Mouse (Mus musculus): ENCODE measurements around the gene Olfr1191-ps1.
"Not testable (repeated sequence)": the region's sequence is repeated elsewhere in the genome, so short reads cannot be mapped to it uniquely, and the experiment has no call there.

The Olfr1191-ps1 gene

DNA sequence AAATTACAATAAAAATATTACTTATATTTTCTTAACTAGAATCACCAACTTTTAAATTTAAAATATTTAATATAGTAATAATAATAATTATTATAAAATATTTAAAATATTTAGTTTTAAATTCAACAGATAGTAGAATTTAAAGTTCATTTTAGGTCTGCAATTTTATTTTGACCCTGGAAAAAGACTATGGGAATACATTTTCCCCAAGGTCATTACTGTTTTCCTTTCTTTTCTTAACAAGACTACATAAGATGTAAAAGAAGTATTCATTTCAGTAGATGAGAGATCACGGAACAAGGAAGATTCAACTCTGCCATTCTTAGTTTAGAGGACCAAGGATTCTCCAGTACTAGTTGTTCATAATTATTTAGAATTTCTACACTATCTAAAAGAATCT is at the start of gene Olfr1191-ps1:
Gene Olfr1191-ps1 (plus strand): TSS at position 301 of the 400 bp plus-strand sequence.
- not testable (repeated sequence) for DNase-seq

DNA sequence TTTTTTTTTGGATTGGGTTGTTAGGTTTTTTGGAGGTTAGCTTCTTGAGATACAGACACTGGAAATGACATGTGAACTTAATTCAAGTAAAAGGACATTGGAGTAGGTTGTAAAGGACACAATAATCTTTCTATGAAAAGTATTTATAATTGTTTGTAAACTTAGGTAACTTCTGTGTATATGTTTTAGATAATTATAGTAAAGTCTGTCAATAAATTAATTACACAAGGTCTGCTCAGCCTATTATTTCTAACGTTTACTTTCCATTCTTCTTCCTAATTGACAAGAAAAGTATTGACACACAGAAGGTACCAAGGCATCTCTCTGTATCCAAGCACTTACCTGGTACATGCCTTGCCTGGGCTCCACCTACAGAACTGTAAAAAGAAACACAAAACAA is 7.9 kb downstream of the Olfr1191-ps1 start, which contains the start of gene Olfr1192-ps1:
Gene Olfr1192-ps1 (plus strand): TSS at position 301 of the 400 bp plus-strand sequence.
- DNase-seq: no peak

DNA sequence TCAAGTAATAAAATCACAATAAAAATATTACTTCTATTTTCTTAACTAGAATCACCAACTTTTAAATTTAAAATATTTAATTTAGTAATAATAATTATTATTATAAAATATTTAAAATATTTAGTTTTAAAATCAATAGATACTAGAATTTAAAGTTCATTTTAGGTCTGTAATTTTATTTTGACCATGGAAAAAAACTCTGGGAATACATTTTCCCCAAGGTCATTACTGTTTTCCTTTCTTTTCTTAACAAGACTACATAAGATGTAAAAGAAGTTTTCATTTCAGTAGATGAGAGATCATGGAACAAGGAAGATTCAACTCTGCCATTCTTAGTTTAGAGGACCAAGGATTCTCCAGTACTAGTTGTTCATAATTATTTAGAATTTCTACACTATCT is 35.0 kb downstream of the Olfr1191-ps1 start, which contains the start of gene Olfr1193:
Gene Olfr1193 (plus strand): TSS at position 301 of the 400 bp plus-strand sequence.
- not testable (repeated sequence) for DNase-seq

DNA sequence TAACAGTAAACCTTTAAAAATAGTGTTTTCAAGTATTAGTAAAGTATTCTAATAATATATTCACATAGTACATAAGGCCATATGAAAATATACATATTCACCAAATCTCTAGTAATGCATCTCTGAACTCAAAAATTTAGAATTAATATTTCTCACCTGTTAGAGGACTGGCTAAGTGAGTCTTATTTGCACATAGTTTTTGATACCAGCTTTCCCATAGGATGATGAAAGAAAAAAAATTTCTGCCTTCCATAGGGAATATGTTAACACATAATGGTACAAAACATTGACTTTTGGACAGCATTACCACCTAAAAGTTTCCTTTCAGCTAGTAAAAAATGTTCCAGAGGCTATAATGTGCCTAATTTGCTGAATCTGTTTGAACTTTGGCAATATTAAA is 48.7 kb downstream of the Olfr1191-ps1 start, which contains the start of gene Olfr1195:
Gene Olfr1195 (minus strand): TSS at position 101 of the 400 bp plus-strand sequence.
- no peak for DNase-seq

Measured in heart, adult 11 months (tissue).